Mouse (Mus musculus) cerebellum, postnatal 10 days (tissue): ENCODE results near the gene Zfhx3.

Source experiments
- DNase-seq, 2 experiments: peaks; one replicate each; pipeline ENCODE4 v3.0.0; 2021; ENCODE audit warnings: mixed read lengths in 2 of 2

The Zfhx3 gene

GRCm38 (mm10) chr8:108244636-108245494, 302.4 kb downstream of the Zfhx3 start:
- peak; percentile 33 to 43 for DNase-seq

- peak; percentile 19 to 24 for DNase-seq
Observed at GRCm38 (mm10) chr8:108245575-108245974, 303.1 kb downstream of the Zfhx3 start.

- no peak for DNase-seq
Observed at GRCm38 (mm10) chr8:108246035-108246933, 303.8 kb downstream of the Zfhx3 start.

GRCm38 (mm10) chr8:108246934-108247417, 304.5 kb downstream of the Zfhx3 start:
- DNase-seq = peak in 1 of 2 experiments; percentile 10

- DNase-seq = no peak
Observed at GRCm38 (mm10) chr8:108264593-108265160, 322.2 kb downstream of the Zfhx3 start.

- DNase-seq = no peak
Observed at GRCm38 (mm10) chr8:108277960-108278359, 335.5 kb downstream of the Zfhx3 start.

GRCm38 (mm10) chr8:108281981-108282380, 339.5 kb downstream of the Zfhx3 start:
- peak in 1 of 2 experiments; percentile 4 for DNase-seq

GRCm38 (mm10) chr8:108286117-108286516, 343.7 kb downstream of the Zfhx3 start:
- peak in 1 of 2 experiments; percentile 6 for DNase-seq

GRCm38 (mm10) chr8:108300964-108301615, 358.6 kb downstream of the Zfhx3 start:
- no peak for DNase-seq

- DNase-seq = no peak
Observed at GRCm38 (mm10) chr8:108301654-108302053, 359.2 kb downstream of the Zfhx3 start.

- no peak for DNase-seq
Observed at GRCm38 (mm10) chr8:108305368-108305767, 362.9 kb downstream of the Zfhx3 start.

- DNase-seq = no peak
Observed at GRCm38 (mm10) chr8:108309525-108310246, 367.2 kb downstream of the Zfhx3 start.

- no peak for DNase-seq
Observed at GRCm38 (mm10) chr8:108315046-108315445, 372.6 kb downstream of the Zfhx3 start.

- DNase-seq = no peak
Observed at GRCm38 (mm10) chr8:108317532-108318093, 375.2 kb downstream of the Zfhx3 start.

- DNase-seq = peak; percentile 6 to 14
Observed at GRCm38 (mm10) chr8:108327711-108328110, 385.3 kb downstream of the Zfhx3 start.

GRCm38 (mm10) chr8:108348352-108348751, 405.9 kb downstream of the Zfhx3 start:
- DNase-seq = no peak

GRCm38 (mm10) chr8:108348776-108349175, 406.3 kb downstream of the Zfhx3 start:
- DNase-seq = no peak

- DNase-seq = peak; percentile 25 to 38
Observed at GRCm38 (mm10) chr8:108355119-108355777, 412.8 kb downstream of the Zfhx3 start.

GRCm38 (mm10) chr8:108361402-108361801, 419.0 kb downstream of the Zfhx3 start:
- no peak for DNase-seq

GRCm38 (mm10) chr8:108362421-108362820, 420.0 kb downstream of the Zfhx3 start:
- DNase-seq = no peak

- DNase-seq = no peak
Observed at GRCm38 (mm10) chr8:108363435-108363834, 421.0 kb downstream of the Zfhx3 start.
